Mouse (Mus musculus) myocyte (in vitro differentiated cells): ENCODE results near the gene Teddm1b.

Experiments
- CEBPB ChIP-seq: IDR thresholded peaks from 2 replicates; pipeline ENCODE4 v1.6.1; 2011; ENCODE audit warnings: mild to moderate bottlenecking, moderate library complexity; ENCODE audit not compliant: poor library complexity, insufficient read depth, severe bottlenecking
- E2F4 ChIP-seq: IDR thresholded peaks from one replicate; pipeline ENCODE4 v1.6.1; 2011; ENCODE audit warnings: mild to moderate bottlenecking, control low read depth, moderate library complexity; ENCODE audit not compliant: insufficient read depth
- MAX ChIP-seq: IDR thresholded peaks from one replicate; pipeline ENCODE4 v1.6.1; 2011; ENCODE audit warnings: low read depth, mild to moderate bottlenecking, control low read depth
- MYOD1 ChIP-seq, 3 experiments: IDR thresholded peaks; one replicate each; pipeline ENCODE4 v1.6.1; 2011; ENCODE audit warnings: control low read depth in 2 of 3, low read depth in 2 of 3, mild to moderate bottlenecking in 2 of 3, moderate library complexity in 1 of 3; ENCODE audit not compliant: insufficient read length in 2 of 3, control insufficient read depth in 1 of 3
- POLR2A ChIP-seq: IDR thresholded peaks from one replicate; pipeline ENCODE4 v1.6.1; 2011; ENCODE audit warnings: low read depth, mild to moderate bottlenecking, control low read depth, moderate library complexity; ENCODE audit not compliant: insufficient read length
- POLR2AphosphoS2 ChIP-seq: IDR thresholded peaks from one replicate; pipeline ENCODE4 v1.6.1; 2011; ENCODE audit warnings: low read depth, control low read depth; ENCODE audit not compliant: insufficient read length
- TCF12 ChIP-seq: IDR thresholded peaks from one replicate; pipeline ENCODE4 v1.6.1; 2011; ENCODE audit warnings: mild to moderate bottlenecking, control low read depth; ENCODE audit not compliant: poor library complexity, insufficient read depth, severe bottlenecking

DNA sequence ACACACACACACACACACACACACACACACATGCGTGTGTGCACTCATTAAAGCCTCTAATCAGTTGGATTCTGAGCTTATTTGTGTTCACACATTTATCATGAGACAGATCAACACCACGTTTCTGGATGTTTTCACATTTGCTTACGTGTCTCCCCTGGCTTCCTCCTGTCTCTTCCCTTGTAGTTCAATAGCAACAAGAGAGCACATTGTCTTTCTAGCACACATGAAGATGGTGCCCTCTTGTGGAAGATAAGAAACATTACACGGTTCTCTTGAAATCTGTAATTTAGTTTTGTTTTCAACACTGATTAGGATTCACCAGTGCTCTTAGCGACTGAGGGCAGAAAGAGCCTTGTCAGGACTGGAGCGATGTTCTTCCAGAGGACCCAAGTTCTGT is 27.3 kb upstream of the Teddm1b start:
- TF ChIP-seq TCF12, result no peak
- no peak for TF ChIP-seq MAX
- no peak for TF ChIP-seq CEBPB
- no peak for TF ChIP-seq POLR2A
- no peak for TF ChIP-seq MYOD1 (IDR thresholded peaks at IDR 0.05; ENCODE audit: control insufficient read depth in 1 of 3, insufficient read length in 2 of 3, low read depth in 2 of 3)
- no peak for TF ChIP-seq POLR2AphosphoS2
- no peak for TF ChIP-seq E2F4
